Mouse (Mus musculus) liver, embryonic 15.5 days (tissue): ENCODE data around the gene Dgki. TPM values are rescaled to one million over a fixed set of nuclear protein-coding genes. Genes with fewer than 3 reads are reported as not detected.

ENCODE experiments used
- ATAC-seq: fragments of 200-750 bp; cut with Nextera tagmentation; 2 replicates; pipeline ENCODE4 v1.8.0; 2017; ENCODE audit warnings: moderate number of reproducible peaks, mild to moderate bottlenecking, moderate library complexity; ENCODE audit not compliant: insufficient read depth
- H3K27ac ChIP-seq: fragments of 300-500 bp; sonication (generic); replicated peaks from 2 replicates; pipeline ENCODE4 v1.5.1; 2015; ENCODE audit warnings: mild to moderate bottlenecking, inconsistent platforms
- H3K27me3 ChIP-seq: fragments of 300-500 bp; sonication (generic); 2 replicates; pipeline ENCODE4 v1.6.1; 2015; ENCODE audit warnings: mild to moderate bottlenecking, inconsistent platforms
- H3K36me3 ChIP-seq: fragments of 300-500 bp; sonication (generic); replicated peaks from 2 replicates; pipeline ENCODE4 v1.6.1; 2015; ENCODE audit warnings: moderate library complexity, mild to moderate bottlenecking, inconsistent platforms
- H3K4me1 ChIP-seq: fragments of 300-500 bp; sonication (generic); replicated peaks from 2 replicates; pipeline ENCODE4 v1.6.1; 2015; ENCODE audit warnings: inconsistent platforms
- H3K4me2 ChIP-seq: fragments of 300-500 bp; sonication (generic); 2 replicates; pipeline ENCODE4 v1.6.1; 2015; ENCODE audit warnings: moderate library complexity, mild to moderate bottlenecking, inconsistent platforms
- H3K4me3 ChIP-seq: fragments of 300-500 bp; sonication (generic); replicated peaks from 2 replicates; pipeline ENCODE4 v1.5.1; 2015; ENCODE audit warnings: mild to moderate bottlenecking, inconsistent platforms
- H3K9ac ChIP-seq: fragments of 300-500 bp; sonication (generic); 2 replicates; pipeline ENCODE4 v1.6.1; 2015; ENCODE audit warnings: moderate library complexity, mild to moderate bottlenecking, inconsistent platforms
- H3K9me3 ChIP-seq: fragments of 300-500 bp; sonication (generic); replicated peaks from 2 replicates; pipeline ENCODE4 v1.6.1; 2016; ENCODE audit warnings: inconsistent platforms
- WGBS: fragments of 180-500 bp; shearing (Covaris S2); methylation state at CpG from one replicate; pipeline ENCODE4 v1.1.7; 2015; ENCODE audit warnings: mixed read lengths; ENCODE audit not compliant: insufficient replicate concordance; 5-methylcytosine and 5-hydroxymethylcytosine counted together
- polyA plus RNA-seq: library from polyadenylated mRNA; unstranded; fragments of >200 nt; fragmentation: Nextera tagmentation; extraction: Ambion mirVana; gene quantifications from 2 replicates; pipeline ENCODE4 v1.2.1, GENCODE M21; 2015

Dgki gene
- polyA plus RNA-seq, 1 experiment from 2014 or later, result 0.08 TPM

- no peaks in the 10 kb centered on the region for H3K36me3 ChIP-seq
- H3K4me2 ChIP-seq, result no peak overlapping the region
- H3K27ac ChIP-seq, result no peak overlapping the region
- H3K4me1 ChIP-seq, result no peaks in the 10 kb centered on the region
- no peak overlapping the region for H3K9ac ChIP-seq
- H3K27me3 ChIP-seq, result no peaks in the 10 kb centered on the region
- no peak for ATAC-seq
- WGBS, result 76% methylated on average over 3 of the region's 3 CpGs
- H3K9me3 ChIP-seq, result no peaks in the 10 kb centered on the region
- H3K4me3 ChIP-seq, result no peak overlapping the region
Observed at GRCm38 (mm10) chr6:36843031-36843488, 456.9 kb downstream of the Dgki start.

- no peak overlapping the region for H3K27ac ChIP-seq
- H3K9ac ChIP-seq, result no peak overlapping the region
- no peaks in the 10 kb centered on the region for H3K27me3 ChIP-seq
- no peaks in the 10 kb centered on the region for H3K36me3 ChIP-seq
- 61% methylated on average over 5 of the region's 5 CpGs for WGBS
- no peak overlapping the region for H3K4me3 ChIP-seq
- no peak overlapping the region for H3K4me2 ChIP-seq
- no peak for ATAC-seq
- no peaks in the 10 kb centered on the region for H3K4me1 ChIP-seq
- no peaks in the 10 kb centered on the region for H3K9me3 ChIP-seq
Observed at GRCm38 (mm10) chr6:36842101-36842922, 457.7 kb downstream of the Dgki start.

- WGBS, result 59% methylated on average over 3 of the region's 3 CpGs
- no peaks in the 10 kb centered on the region for H3K36me3 ChIP-seq
- no peak overlapping the region for H3K4me3 ChIP-seq
- H3K4me2 ChIP-seq, result no peak overlapping the region
- H3K27ac ChIP-seq, result no peak overlapping the region
- H3K27me3 ChIP-seq, result no peaks in the 10 kb centered on the region
- no peaks in the 10 kb centered on the region for H3K9me3 ChIP-seq
- no peak for ATAC-seq
- H3K9ac ChIP-seq, result no peak overlapping the region
- H3K4me1 ChIP-seq, result no peaks in the 10 kb centered on the region
Observed at GRCm38 (mm10) chr6:36841701-36842100, 458.3 kb downstream of the Dgki start.

- no peaks in the 10 kb centered on the region for H3K36me3 ChIP-seq
- no peaks in the 10 kb centered on the region for H3K9me3 ChIP-seq
- H3K4me3 ChIP-seq, result no peak overlapping the region
- no peaks in the 10 kb centered on the region for H3K4me1 ChIP-seq
- no peak overlapping the region for H3K9ac ChIP-seq
- H3K27ac ChIP-seq, result no peak overlapping the region
- no peak for ATAC-seq
- H3K27me3 ChIP-seq, result no peaks in the 10 kb centered on the region
- no peak overlapping the region for H3K4me2 ChIP-seq
Observed at GRCm38 (mm10) chr6:36841174-36841573, 458.8 kb downstream of the Dgki start.

GRCm38 (mm10) chr6:36838747-36839146 is 461.2 kb downstream of the Dgki start:
- 54% methylated on average over 1 of the region's 1 CpGs for WGBS
- ATAC-seq, result no peak

GRCm38 (mm10) chr6:36835351-36835750 is 464.6 kb downstream of the Dgki start:
- Histone ChIP-seq H3K36me3 (no peaks in the 10 kb centered on the region), H3K4me1 (no peaks in the 10 kb centered on the region), H3K27me3 (no peaks in the 10 kb centered on the region), H3K4me3 (no peak overlapping the region), H3K27ac (no peak overlapping the region), H3K9ac (no peak overlapping the region), H3K9me3 (no peaks in the 10 kb centered on the region), H3K4me2 (no peak overlapping the region)
- ATAC-seq, result no peak
- WGBS, result 46% methylated on average over 3 of the region's 3 CpGs

More at GRCm38 (mm10) chr6:36838747-36839146, 461.2 kb downstream of the Dgki start:
- H3K4me1 ChIP-seq, result no peaks in the 10 kb centered on the region
- H3K27me3 ChIP-seq, result no peaks in the 10 kb centered on the region
- no peaks in the 10 kb centered on the region for H3K9me3 ChIP-seq
- no peak overlapping the region for H3K4me3 ChIP-seq
- H3K27ac ChIP-seq, result no peak overlapping the region
- no peaks in the 10 kb centered on the region for H3K36me3 ChIP-seq
- H3K9ac ChIP-seq, result no peak overlapping the region
- no peak overlapping the region for H3K4me2 ChIP-seq

GRCm38 (mm10) chr6:36834695-36835265 is 465.2 kb downstream of the Dgki start:
- 53% methylated on average over 4 of the region's 4 CpGs for WGBS
- ATAC-seq, result no peak

GRCm38 (mm10) chr6:36832681-36833080 is 467.3 kb downstream of the Dgki start:
- H3K4me2 ChIP-seq, result no peak overlapping the region
- H3K9me3 ChIP-seq, result no peaks in the 10 kb centered on the region
- ATAC-seq, result no peak
- H3K9ac ChIP-seq, result no peak overlapping the region
- H3K4me3 ChIP-seq, result no peak overlapping the region
- no peaks in the 10 kb centered on the region for H3K36me3 ChIP-seq
- H3K27me3 ChIP-seq, result no peaks in the 10 kb centered on the region
- no peaks in the 10 kb centered on the region for H3K4me1 ChIP-seq
- 63% methylated on average over 4 of the region's 4 CpGs for WGBS
- no peak overlapping the region for H3K27ac ChIP-seq

More at GRCm38 (mm10) chr6:36834695-36835265, 465.2 kb downstream of the Dgki start:
- no peak overlapping the region for H3K9ac ChIP-seq
- H3K4me2 ChIP-seq, result no peak overlapping the region
- H3K9me3 ChIP-seq, result no peaks in the 10 kb centered on the region
- H3K27ac ChIP-seq, result no peak overlapping the region
- H3K27me3 ChIP-seq, result no peaks in the 10 kb centered on the region
- H3K4me1 ChIP-seq, result no peaks in the 10 kb centered on the region
- no peaks in the 10 kb centered on the region for H3K36me3 ChIP-seq
- H3K4me3 ChIP-seq, result no peak overlapping the region

GRCm38 (mm10) chr6:36832207-36832606 is 467.8 kb downstream of the Dgki start:
- H3K27ac ChIP-seq, result no peak overlapping the region
- H3K9me3 ChIP-seq, result no peaks in the 10 kb centered on the region
- 60% methylated on average over 2 of the region's 2 CpGs for WGBS
- ATAC-seq, result no peak
- no peaks in the 10 kb centered on the region for H3K4me1 ChIP-seq
- no peaks in the 10 kb centered on the region for H3K27me3 ChIP-seq
- no peak overlapping the region for H3K4me2 ChIP-seq
- H3K36me3 ChIP-seq, result no peaks in the 10 kb centered on the region
- no peak overlapping the region for H3K4me3 ChIP-seq
- no peak overlapping the region for H3K9ac ChIP-seq

- Histone ChIP-seq H3K27ac (no peak overlapping the region), H3K4me2 (no peak overlapping the region), H3K9me3 (no peaks in the 10 kb centered on the region), H3K4me3 (no peak overlapping the region), H3K27me3 (no peaks in the 10 kb centered on the region), H3K9ac (no peak overlapping the region), H3K4me1 (no peaks in the 10 kb centered on the region), H3K36me3 (no peaks in the 10 kb centered on the region)
- no peak for ATAC-seq
- WGBS, result 54% methylated on average over 9 of the region's 9 CpGs
Observed at GRCm38 (mm10) chr6:36830371-36830925, 469.5 kb downstream of the Dgki start.

GRCm38 (mm10) chr6:36819784-36820050 is 480.3 kb downstream of the Dgki start:
- Histone ChIP-seq H3K4me3 (no peak overlapping the region), H3K36me3 (no peaks in the 10 kb centered on the region), H3K4me2 (no peak overlapping the region), H3K27me3 (no peaks in the 10 kb centered on the region), H3K27ac (no peak overlapping the region), H3K9me3 (no peaks in the 10 kb centered on the region), H3K4me1 (no peaks in the 10 kb centered on the region), H3K9ac (no peak overlapping the region)
- ATAC-seq, result no peak
